Mouse (Mus musculus): ENCODE measurements around the gene Tmem189. TPM values are rescaled to one million over a fixed set of nuclear protein-coding genes. Genes with fewer than 3 reads are reported as not detected.

Tmem189 gene
- total and polyA plus RNA-seq, 3 experiments, result 21.7 to 46.5 TPM; not detected in 1

- no peak overlapping the region for H3K27ac ChIP-seq (ENCODE audit: control insufficient read depth, low read depth, low read length)
Observed at GRCm38 (mm10) chr2:167709969-167710368, 20.3 kb upstream of the Tmem189 start.

GRCm38 (mm10) chr2:167708373-167708772 is 18.8 kb upstream of the Tmem189 start:
- DNase-seq (ENCODE audit: low read depth, low spot score), result no peak
- H3K27me3 ChIP-seq (ENCODE audit: control insufficient read depth in 1 of 2, insufficient read depth in 2 of 2, low read length in 2 of 2), result no peaks in the 10 kb centered on the region; a peak in 3 of 4 replicates
- H3K9ac ChIP-seq (ENCODE audit: control insufficient read depth, low read depth, low read length, poor library complexity, severe bottlenecking), result no peak overlapping the region

More at GRCm38 (mm10) chr2:167709969-167710368, 20.3 kb upstream of the Tmem189 start:
- no peaks in the 10 kb centered on the region for H3K79me2 ChIP-seq (ENCODE audit: control insufficient read depth, insufficient read depth, low read length, poor library complexity)
- no peak overlapping the region for H3K4me3 ChIP-seq (ENCODE audit: control insufficient read depth in 1 of 2, insufficient read depth in 1 of 2, low read depth in 2 of 2, low read length in 2 of 2)
- TF ChIP-seq GATA1 (IDR thresholded peaks at IDR 0.05; ENCODE audit: low read depth, low read length) (no peak), HCFC1 (IDR thresholded peaks at IDR 0.05; ENCODE audit: low read depth, low read length) (no peak), POLR2AphosphoS5 (IDR thresholded peaks at IDR 0.05; ENCODE audit: borderline replicate concordance, low read depth, low read length) (no peak), MXI1 (IDR thresholded peaks at IDR 0.05; ENCODE audit: low read depth, low read length) (no peak), MAZ (IDR thresholded peaks at IDR 0.05; ENCODE audit: low read depth, low read length) (no peak), TBP (IDR thresholded peaks at IDR 0.05; ENCODE audit: low read depth, low read length) (no peak), ZKSCAN1 (IDR thresholded peaks at IDR 0.05; ENCODE audit: low read depth, low read length) (no peak), MEF2A (IDR thresholded peaks at IDR 0.05; ENCODE audit: extremely low read depth, insufficient replicate concordance, low read depth, low read length, poor library complexity, severe bottlenecking) (no peak), CHD1 (IDR thresholded peaks at IDR 0.05; ENCODE audit: low read depth, low read length) (no peak), ETS1 (IDR thresholded peaks at IDR 0.05; ENCODE audit: low read depth, low read length) (no peak), POLR2A (IDR thresholded peaks at IDR 0.05; ENCODE audit: control insufficient read depth in 1 of 2, insufficient read depth in 1 of 2, low read depth in 1 of 2, low read length in 2 of 2, poor library complexity in 1 of 2) (no peak), E2F4 (IDR thresholded peaks at IDR 0.05; ENCODE audit: borderline replicate concordance, low read depth, low read length) (no peak), RCOR1 (IDR thresholded peaks at IDR 0.05; ENCODE audit: low read depth, low read length) (no peak), ELF1 (IDR thresholded peaks at IDR 0.05; ENCODE audit: low read depth, low read length) (no peak), CHD2 (IDR thresholded peaks at IDR 0.05; ENCODE audit: low read length) (no peak), SMC3 (IDR thresholded peaks at IDR 0.05; ENCODE audit: low read depth, low read length) (no peak), RAD21 (IDR thresholded peaks at IDR 0.05; ENCODE audit: low read depth, low read length) (no peak)
- no peaks in the 10 kb centered on the region for H3K36me3 ChIP-seq (ENCODE audit: control insufficient read depth in 1 of 2, insufficient read depth in 2 of 2, low read length in 2 of 2)
- H3K9ac ChIP-seq (ENCODE audit: control insufficient read depth, low read depth, low read length, poor library complexity, severe bottlenecking), result no peak overlapping the region
- H3K4me1 ChIP-seq (ENCODE audit: control insufficient read depth in 1 of 2, insufficient read depth in 2 of 2, low read length in 2 of 2), result no peaks in the 10 kb centered on the region
- no peaks in the 10 kb centered on the region; a peak in 3 of 4 replicates for H3K27me3 ChIP-seq (ENCODE audit: control insufficient read depth in 1 of 2, insufficient read depth in 2 of 2, low read length in 2 of 2)
- no peak for DNase-seq (ENCODE audit: low read depth, low spot score)
- H3K9me3 ChIP-seq (replicated peaks; ENCODE audit: insufficient read depth, low read length), result no peaks in the 10 kb centered on the region

More at GRCm38 (mm10) chr2:167708373-167708772, 18.8 kb upstream of the Tmem189 start:
- no peak overlapping the region for H3K4me3 ChIP-seq (ENCODE audit: control insufficient read depth in 1 of 2, insufficient read depth in 1 of 2, low read depth in 2 of 2, low read length in 2 of 2)
- H3K9me3 ChIP-seq (replicated peaks; ENCODE audit: insufficient read depth, low read length), result no peaks in the 10 kb centered on the region
- H3K27ac ChIP-seq (ENCODE audit: control insufficient read depth, low read depth, low read length), result no peak overlapping the region
- no peaks in the 10 kb centered on the region for H3K79me2 ChIP-seq (ENCODE audit: control insufficient read depth, insufficient read depth, low read length, poor library complexity)
- H3K36me3 ChIP-seq (ENCODE audit: control insufficient read depth in 1 of 2, insufficient read depth in 2 of 2, low read length in 2 of 2), result no peaks in the 10 kb centered on the region
- TF ChIP-seq TBP (IDR thresholded peaks at IDR 0.05; ENCODE audit: low read depth, low read length), result no peak
- TF ChIP-seq RCOR1 (IDR thresholded peaks at IDR 0.05; ENCODE audit: low read depth, low read length), result no peak
- no peak for TF ChIP-seq CHD2 (IDR thresholded peaks at IDR 0.05; ENCODE audit: low read length)
- no peak for TF ChIP-seq MYC (IDR thresholded peaks at IDR 0.05; ENCODE audit: low read depth, low read length)
- no peak for TF ChIP-seq KAT2A (conservative IDR thresholded peaks at IDR 0.05; ENCODE audit: low read depth, low read length)
- no peak for TF ChIP-seq POLR2A (IDR thresholded peaks at IDR 0.05; ENCODE audit: control insufficient read depth in 1 of 2, insufficient read depth in 1 of 2, low read depth in 1 of 2, low read length in 2 of 2, poor library complexity in 1 of 2)
- TF ChIP-seq TCF12 (IDR thresholded peaks at IDR 0.05; ENCODE audit: low read depth, low read length), result no peak
- TF ChIP-seq ZC3H11A (IDR thresholded peaks at IDR 0.05; ENCODE audit: low read depth, low read length), result no peak
- no peak for TF ChIP-seq NELFE (IDR thresholded peaks at IDR 0.05; ENCODE audit: low read depth, low read length)
- no peak for TF ChIP-seq NRF1 (IDR thresholded peaks at IDR 0.05; ENCODE audit: insufficient read depth, low read depth, low read length, poor library complexity, severe bottlenecking)
- TF ChIP-seq BHLHE40 (IDR thresholded peaks at IDR 0.05; ENCODE audit: borderline replicate concordance, low read depth, low read length), result no peak
- no peak for TF ChIP-seq ZNF384 (IDR thresholded peaks at IDR 0.05; ENCODE audit: low read depth, low read length)
- no peak for TF ChIP-seq TAL1 (IDR thresholded peaks at IDR 0.05; ENCODE audit: low read length)
- no peak for TF ChIP-seq ETS1 (IDR thresholded peaks at IDR 0.05; ENCODE audit: low read depth, low read length)
- TF ChIP-seq POLR2AphosphoS5 (IDR thresholded peaks at IDR 0.05; ENCODE audit: borderline replicate concordance, low read depth, low read length), result no peak
- TF ChIP-seq USF2 (IDR thresholded peaks at IDR 0.05; ENCODE audit: borderline replicate concordance in 1 of 2, insufficient read depth in 1 of 2, low read depth in 1 of 2, low read length in 2 of 2), result no peak
- TF ChIP-seq RAD21 (IDR thresholded peaks at IDR 0.05; ENCODE audit: low read depth, low read length), result no peak
- no peaks in the 10 kb centered on the region for H3K4me1 ChIP-seq (ENCODE audit: control insufficient read depth in 1 of 2, insufficient read depth in 2 of 2, low read length in 2 of 2)

Measured in MEL (cell line).